Mouse (Mus musculus) CD4-positive, CD25-positive, alpha-beta regulatory T cell, adult 2 months (primary cell): Measurements from ENCODE around the gene Olfr159.
"Not testable (repeated sequence)": the region's sequence is repeated elsewhere in the genome, so short reads cannot be mapped to it uniquely, and the experiment has no call there.

Source experiments
- DNase-seq: peaks from one replicate; pipeline ENCODE4 v3.0.0-alpha.2; 2012; ENCODE audit warnings: low read depth, low spot score

The Olfr159 gene

DNA sequence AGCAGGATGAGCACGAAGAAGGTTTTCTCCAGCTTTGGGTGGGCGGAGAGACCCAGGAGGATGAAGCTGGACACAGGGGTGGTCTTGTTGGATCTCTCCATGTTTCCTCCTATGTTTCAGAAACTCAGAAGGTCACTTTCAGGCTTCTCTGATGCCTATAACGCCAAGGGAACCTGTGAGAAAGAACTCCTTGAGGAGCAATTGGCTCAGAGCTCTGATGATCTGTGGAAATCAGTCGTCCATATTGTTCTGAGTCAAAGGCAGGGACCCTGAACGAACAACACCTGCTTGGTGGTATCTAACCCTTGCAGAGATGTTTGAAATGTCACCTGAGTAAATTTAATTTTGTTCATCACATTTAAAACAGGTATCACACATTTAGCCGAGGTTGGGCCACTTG lies at the start of gene Olfr159:
Olfr159 (minus strand) TSS at position 101 of the 400 bp plus-strand sequence.
- no peak for DNase-seq

DNA sequence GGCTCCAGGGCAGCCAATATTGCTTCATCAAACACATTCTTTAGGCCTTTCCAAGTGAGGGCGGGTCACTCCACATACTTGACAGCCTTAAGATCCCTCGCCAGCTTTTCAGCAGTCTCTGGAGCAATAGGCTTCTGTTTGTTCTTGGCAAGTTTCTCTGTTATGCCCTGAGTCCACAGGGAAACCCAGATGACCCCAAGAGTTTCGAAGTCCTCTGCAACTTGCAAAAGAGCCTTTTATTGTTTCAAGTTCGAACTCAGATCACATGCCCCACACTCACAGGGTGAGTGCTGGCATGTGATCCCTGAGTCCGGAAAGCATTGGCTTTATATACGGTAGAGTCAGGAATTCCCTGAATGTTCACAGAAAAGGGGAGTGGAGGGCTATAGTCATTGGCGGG lies 28.1 kb upstream of the Olfr159 start:
- DNase-seq: no peak

DNA sequence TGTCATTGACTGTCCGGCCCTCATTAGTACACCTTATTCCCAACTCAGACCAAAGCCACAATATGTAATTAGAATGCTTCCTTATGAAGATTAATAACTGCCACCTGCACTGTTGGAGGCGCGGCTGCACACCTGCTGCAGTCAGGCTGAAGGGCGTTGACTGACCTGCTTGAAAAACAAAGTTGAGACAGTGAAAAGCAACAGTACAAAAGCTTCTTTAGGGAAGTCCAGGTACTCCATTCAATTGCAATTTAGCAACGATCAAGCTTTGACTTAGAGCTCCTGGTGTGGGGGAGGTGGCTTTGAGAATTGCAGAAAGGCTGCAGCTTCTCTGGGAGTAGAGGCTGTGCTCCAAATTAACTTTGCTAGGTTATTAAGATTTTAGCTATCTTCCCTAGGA lies 25.0 kb upstream of the Olfr159 start:
- not testable (repeated sequence) for DNase-seq

DNA sequence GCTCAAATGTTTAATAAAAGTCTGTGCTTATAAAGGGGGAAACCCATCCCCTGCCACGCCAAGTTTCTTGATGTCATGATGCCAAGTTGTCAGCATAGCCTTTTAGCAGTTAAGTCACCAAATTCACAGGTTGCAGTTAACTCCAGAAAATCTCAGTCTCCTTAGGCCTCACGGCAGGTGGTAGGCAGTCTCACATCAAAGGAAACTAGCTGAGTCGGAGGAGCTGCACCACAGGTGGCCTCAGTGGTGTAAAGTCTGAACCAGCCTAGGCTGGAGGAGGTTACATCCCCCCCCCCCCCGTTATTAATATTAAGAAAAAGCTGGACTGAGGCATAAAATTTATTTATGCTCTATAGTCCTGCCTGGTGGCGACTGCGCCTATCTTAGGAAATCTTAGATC lies 24.5 kb upstream of the Olfr159 start:
- DNase-seq: no peak

DNA sequence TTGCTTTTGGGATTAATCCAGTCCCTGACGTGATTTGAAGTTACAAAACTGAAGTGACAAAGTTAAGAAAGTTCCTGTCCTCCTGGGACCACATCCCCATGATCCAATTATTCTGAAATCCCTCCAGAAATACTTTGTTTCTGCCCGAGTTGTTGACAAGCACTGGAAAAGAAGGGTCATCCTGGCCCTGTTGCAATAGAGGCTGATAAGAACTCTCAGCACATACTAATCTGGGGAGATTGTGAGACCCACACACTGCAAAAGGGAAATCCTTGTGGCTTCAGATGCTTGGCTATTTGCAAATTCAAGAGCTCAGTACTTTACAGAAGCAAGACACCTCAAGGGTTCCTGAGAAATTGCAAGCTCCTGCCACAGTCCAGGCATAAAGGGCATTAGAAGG lies 1.5 kb upstream of the Olfr159 start:
- no peak for DNase-seq

DNA sequence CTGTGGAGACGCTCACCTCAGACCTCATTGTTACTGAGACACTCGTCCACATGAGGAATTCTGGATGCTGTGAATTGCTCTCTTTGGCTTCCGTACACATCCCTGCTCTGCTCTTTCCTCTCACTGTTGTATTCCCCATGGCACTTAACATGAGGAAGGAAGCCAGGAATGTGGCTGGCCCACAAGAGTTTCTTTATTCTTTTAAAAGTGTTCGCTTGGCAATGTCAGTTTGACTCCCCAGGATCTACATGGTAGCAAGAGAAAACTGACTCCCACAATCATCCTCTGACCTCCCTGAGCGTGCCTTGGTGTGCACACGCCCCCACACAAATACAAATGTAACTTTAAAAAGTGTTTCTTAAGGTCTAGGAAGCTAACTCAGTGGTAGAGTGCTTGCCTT lies 817 bp upstream of the Olfr159 start:
- no peak for DNase-seq

DNA sequence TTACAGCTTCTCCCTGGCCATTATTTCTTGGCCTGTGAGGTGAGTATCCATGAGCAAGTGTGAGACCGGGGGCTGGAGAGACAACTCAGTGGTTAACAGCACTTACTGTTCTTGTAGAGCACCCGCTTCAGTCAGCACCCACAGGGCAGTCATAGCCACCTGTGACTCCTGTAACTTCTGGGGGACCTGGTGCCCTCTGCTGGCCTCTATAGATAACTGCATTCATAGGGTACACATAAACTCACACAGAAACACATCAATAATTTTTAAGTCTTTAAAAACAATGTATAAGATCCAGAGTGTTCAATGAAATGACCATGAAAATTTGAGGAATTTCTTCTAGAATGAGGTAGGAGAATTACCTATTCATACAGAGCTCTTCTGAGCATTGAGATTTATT lies 1.4 kb downstream of the Olfr159 start:
- no peak for DNase-seq

DNA sequence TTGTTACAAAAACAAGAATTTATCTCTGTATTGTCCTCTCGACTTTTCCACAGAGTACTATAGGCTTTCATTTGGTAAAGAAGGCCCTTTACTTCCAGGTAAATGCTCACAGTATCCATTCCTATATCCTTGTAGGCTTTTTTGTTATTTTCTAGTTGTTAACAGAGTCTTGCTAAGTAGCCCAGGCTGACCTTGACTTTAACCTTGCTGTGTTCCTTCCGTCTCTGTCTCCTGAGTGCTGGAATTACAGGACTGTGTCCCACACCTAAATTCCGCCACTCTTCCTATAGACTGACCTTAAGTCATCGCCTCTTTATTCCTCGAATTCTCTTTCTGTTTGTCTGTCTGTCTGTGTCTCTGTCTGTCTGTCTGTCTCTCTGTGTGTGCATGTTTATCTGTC lies 2.5 kb downstream of the Olfr159 start:
- no peak for DNase-seq

DNA sequence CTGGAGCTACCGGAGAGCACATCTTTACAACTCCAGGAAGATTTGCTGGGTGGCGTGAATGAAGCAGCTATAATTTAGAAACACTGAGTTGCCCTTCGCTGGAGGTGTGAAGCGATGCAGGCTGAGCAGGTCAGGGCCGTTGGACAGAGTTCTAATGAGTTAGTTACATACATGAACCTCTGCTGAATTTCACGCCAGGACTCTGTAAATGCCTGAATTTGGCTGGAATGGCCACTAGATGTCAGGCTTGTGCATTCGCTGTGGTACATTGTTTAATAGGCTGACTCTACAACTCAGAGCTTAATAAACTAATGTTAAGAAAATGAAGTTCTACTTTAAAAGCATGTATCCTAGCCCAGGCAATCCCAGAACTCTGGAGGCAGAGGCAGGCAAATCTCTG lies 7.4 kb downstream of the Olfr159 start:
- DNase-seq: peak; percentile 70

DNA sequence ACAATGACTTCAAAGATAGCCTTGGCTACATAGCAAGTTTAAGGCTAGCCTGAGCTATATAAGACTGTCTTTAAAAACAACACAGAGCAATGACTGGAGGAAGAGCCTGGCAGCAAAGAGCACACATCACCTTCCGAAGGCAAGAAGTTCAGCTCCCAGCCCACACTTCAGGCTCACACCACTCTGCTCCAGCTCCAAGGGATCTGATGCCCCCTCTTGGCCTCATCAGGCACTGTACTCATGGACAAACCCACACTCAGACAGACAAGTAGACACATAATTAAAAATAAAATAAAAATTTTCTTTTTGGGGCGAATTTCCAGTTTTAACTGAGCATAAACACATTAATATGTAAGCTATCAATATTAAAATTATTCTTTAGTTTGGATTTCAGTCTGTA lies 9.5 kb downstream of the Olfr159 start:
- DNase-seq: no peak

DNA sequence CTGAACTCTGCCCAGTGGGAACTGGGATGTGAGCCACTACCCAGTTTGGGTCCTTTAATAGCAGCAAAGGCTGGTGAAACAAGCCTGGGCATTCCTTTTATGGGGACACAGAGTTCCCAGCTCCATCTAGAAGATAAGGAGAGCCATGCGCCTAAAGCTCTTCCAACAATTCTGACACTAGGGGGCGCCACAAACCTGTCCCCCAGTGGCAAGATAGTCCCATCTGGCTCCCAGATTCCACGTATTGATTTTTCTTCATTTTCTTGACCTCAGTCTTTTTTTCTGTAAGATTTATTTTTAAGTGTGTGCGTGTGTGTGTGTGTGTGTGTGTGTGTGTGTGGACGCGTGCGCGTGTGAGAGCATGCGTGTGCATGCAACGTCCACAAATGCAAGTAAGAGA lies 10.3 kb downstream of the Olfr159 start:
- peak; percentile 34 for DNase-seq

DNA sequence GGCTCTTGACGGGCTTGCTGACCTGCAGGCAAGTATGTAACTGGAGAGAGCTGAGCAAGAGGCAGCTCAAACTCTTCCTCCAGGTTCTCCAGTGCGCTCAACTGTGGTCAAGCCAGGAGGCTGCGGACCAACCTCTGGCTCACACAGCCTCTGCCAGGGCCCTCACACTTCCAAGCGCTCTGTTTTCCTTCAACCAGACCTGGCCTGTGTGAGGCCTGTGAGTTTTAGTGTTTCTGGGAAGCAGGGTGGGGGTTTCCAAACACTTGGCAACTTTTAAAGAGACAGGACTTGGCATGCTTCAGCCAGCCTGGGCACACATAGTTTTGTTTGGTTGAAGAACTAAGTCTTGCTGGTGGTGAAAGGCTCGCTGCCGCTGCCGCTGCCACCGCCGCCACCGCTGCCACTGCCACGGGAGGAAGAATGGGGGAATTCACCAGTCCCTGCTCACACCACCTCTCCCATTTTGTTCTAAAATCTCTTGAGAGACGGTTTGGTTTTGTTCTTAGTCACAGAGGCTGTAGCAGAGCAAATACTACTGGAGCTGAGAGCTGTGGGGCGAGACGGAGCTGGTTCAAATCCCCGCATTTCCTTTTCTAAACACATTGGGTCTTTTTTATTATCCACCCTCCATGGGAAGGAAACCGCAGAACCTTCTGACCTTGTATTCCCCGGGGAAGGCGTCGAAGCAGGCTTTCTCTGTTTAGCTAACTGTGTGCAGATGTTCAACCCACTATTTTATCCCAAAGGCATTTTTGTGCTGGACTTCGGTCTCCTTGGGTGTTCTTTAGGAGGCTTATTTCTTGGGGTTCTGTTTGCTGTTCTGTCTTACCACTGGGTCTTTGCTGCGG lies 11.0 kb downstream of the Olfr159 start:
- no peak for DNase-seq

DNA sequence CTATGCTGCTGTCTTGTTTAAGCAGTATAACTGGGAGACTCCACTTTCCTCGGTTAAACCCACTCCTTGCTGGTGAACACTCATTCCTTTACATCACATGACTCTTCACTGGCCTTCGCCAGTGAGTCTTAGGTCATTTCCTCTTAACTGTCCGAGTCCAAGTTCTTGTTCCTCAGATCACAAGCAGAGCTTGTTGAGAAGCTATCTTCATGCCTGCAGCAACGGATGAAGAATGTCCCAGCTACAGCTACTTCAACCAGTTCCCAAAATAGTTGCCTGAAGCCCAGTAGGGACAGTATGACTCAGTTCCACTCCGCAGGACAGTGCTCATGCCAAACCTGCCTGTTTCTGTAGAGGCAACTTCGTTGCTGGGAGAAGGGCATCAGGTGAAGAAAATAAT lies 13.6 kb downstream of the Olfr159 start:
- no peak for DNase-seq

DNA sequence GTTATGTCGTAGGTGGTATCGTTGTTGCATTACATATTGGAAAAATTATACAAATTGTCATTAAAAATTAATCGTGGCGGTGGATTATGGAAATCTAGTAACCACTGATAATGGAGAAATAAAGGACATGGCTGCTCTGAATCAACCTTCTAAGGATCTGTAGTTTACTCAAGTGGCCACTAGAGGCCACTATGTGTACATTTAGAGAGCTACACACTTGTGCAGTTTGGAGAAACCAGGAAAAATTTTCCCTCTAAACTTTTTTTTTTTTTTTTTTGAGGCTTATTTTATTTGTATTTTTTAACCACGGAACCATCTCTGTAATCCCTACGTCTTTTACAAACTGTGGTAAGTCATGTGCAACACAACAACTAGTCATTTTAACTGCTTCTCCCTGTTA lies 25.6 kb downstream of the Olfr159 start:
- peak; percentile 39 for DNase-seq

DNA sequence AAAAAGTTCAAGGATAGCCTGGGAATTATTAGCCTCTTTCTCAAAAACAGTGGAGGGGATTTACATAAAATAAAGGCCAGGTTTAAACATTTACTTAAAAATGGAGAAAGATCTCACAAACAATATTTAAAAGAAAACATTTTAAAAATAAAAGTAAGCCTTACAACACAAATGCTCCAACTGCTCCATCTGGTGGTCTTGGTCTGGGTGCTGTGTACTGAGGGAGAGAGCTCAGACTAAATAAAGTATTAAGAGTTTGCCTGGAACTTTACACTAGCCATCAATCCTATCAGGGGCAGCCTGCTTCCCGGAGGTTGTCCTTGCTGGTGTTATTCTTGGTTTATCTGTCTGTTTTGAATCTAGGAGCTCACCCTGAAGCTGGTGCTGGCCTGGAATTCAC lies 27.7 kb downstream of the Olfr159 start:
- DNase-seq: no peak

DNA sequence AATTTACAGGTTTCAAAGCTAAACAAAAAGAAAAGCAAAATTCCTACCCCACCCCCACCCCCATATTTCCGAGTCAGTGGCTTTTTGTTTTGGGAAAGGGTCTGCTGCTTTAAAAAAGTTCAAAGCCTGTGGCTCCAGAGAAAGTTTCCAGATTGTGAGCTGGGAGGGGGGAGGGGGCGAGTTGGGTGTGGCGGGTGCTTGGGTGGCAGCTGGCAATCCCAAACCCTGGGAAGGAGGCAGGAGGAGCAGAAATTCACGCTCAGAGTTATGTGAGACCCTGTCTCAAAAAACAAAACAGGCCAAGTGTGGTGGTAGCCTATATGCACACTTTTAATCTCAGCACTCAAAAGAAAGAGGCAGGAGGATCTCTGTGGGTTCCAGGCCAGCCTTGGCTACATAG lies 28.2 kb downstream of the Olfr159 start:
- DNase-seq: no peak

DNA sequence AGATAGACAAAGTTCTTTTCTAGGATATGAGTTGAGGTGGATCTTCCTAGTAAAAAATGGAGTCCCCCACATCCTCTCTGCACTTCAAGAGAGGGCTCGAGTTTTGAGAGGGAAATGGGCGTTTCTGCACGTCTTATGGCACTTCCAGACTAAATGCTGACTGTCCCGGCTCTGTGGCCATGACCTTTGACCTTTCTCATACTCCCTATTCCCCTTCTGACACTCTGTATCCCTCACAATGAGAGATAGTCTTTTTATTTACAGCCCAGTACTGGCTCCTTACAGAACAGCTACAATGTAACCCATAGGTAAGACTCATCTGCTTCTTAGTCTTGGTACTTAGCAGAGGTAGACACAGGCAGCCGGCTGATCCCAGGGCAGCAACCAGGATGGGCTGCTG lies 29.3 kb downstream of the Olfr159 start:
- no peak for DNase-seq

DNA sequence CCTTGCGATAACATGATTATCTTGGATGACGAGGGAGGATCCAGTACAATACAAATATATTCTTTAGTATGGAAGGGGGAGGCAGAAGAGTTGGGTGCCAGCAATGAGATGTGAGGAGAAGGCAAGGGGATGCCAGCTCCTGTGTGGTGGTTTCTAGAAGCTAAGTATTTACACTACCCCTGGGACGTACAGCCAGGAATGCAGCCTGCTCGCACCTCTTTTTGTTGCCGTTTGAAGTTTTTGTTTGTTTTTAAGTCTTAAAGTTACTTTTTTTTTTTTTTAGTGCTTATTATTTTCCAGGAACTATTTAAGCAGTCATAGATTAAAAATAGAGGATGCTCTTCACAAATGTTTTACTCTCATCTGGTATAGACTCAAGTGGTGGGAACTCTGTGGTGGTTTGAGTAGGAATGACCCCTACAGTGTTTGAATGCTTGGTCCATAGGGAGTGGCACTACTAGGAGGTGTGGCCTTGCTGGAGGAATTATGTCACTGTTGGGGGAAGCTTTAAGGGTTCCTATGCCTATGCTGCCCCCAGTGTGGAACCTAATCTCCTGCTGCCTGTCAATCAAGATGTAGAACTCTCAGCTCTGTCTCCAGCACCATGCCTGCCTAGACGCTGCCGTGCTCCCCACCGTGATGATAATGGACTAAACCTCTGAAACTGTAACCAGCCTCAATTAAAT lies 31.7 kb downstream of the Olfr159 start:
- DNase-seq: no peak

DNA sequence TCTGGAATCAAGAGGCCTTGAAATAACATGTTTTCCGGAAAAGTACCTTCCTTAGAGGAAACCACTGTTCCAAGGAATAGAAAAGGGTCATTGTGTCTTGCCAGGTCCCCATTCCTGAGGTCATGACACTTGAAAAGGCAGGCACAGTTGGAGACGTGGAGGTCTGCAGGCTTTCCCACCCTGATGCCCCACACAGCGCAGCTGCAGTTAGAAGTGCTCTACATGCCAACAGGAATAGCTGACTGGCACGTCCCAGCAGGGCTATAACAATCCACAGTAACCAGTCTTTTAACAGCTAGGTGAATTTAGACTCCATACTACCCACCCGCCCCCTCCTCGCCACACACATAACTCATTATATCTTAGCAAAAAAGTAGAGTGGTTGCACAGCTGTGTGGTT lies 33.7 kb downstream of the Olfr159 start:
- no peak for DNase-seq

DNA sequence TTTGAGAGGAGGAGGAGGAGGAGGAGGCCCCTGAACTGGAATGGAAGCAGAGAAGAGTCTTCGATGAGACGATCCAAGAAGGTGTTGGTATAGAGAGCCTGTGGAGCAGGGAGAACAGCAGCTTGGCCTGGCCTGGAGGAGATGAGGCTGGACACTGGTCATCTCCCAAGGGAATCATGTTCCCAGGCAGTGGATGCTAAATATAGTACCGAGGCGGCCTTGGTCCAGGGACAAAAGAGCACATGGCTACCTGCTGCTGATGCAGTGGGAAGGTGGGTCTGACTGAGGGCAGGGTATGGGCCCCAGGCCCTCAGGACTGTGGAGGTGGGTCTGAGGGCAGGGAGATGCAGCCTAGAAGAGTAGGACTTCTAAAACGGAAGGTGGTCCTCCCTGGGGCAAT lies 37.6 kb downstream of the Olfr159 start:
- no peak for DNase-seq

DNA sequence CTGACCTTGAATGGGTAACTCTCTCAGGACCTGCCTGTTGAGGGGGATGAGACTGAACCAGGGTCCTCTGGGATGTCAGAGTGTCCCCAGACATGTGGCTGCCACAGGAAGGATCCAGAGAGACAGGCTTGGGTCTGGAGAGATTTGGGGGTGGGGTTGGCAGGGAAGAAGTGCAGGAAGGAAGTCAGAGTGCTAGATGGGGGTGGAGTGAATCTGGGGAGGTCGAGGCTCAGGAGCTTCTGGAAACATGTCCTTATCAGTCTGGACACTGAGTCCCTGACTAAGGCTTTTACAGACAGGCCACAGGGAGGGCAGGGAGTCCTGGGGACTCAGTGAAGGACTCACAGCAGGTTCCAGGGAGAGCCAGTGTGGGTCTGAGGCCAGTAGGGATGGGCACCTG lies 38.6 kb downstream of the Olfr159 start:
- DNase-seq: no peak

DNA sequence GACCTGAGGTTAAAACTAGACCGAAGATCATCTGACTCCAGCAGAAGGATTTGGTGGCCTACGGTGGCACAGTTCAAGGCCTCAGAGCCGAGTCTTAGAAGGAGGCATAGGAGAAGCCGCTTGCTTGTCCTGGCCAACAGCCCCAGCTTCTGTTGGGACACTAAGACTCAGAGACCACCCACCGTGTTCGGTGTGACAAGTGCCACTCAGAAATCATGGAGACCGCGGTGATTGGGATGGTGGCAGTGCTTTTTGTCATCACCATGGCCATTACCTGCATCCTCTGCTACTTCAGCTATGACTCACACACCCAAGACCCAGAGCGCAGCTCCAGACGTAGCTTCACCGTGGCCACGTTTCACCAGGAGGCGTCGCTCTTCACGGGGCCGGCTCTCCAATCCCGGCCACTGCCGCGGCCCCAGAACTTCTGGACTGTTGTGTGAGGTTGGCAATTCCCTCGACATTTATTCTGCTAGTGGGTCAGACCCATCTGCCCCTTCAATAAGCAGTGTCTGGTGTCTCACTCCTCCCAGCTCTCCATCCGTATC lies 40.0 kb downstream of the Olfr159 start:
- no peak for DNase-seq
